Mouse (Mus musculus): ENCODE results near the gene Wdfy4.

Wdfy4 gene

GRCm38 (mm10) chr14:32964742-32965141 is 220.6 kb downstream of the Wdfy4 start:
- DNase-seq, result no peak

GRCm38 (mm10) chr14:32960481-32960880 is 224.8 kb downstream of the Wdfy4 start:
- peak; percentile 66 to 75 for DNase-seq

- no peak for DNase-seq
Measured at GRCm38 (mm10) chr14:32958671-32959070, 226.6 kb downstream of the Wdfy4 start.

- DNase-seq, result peak; percentile 12 to 42
Measured at GRCm38 (mm10) chr14:32956486-32956885, 228.8 kb downstream of the Wdfy4 start.

GRCm38 (mm10) chr14:32950312-32951301 is 234.7 kb downstream of the Wdfy4 start:
- DNase-seq, result no peak

GRCm38 (mm10) chr14:32947512-32947911 is 237.8 kb downstream of the Wdfy4 start:
- DNase-seq, result no peak

- no peak for DNase-seq
Measured at GRCm38 (mm10) chr14:32939217-32939616, 246.1 kb downstream of the Wdfy4 start.

GRCm38 (mm10) chr14:32934064-32934463 is 251.2 kb downstream of the Wdfy4 start:
- no peak for DNase-seq

- DNase-seq, result no peak
Measured at GRCm38 (mm10) chr14:32932220-32932619, 253.1 kb downstream of the Wdfy4 start.

- DNase-seq, result no peak
Measured at GRCm38 (mm10) chr14:32931709-32932108, 253.6 kb downstream of the Wdfy4 start.

- DNase-seq, result no peak
Measured at GRCm38 (mm10) chr14:32923871-32924270, 261.4 kb downstream of the Wdfy4 start.

- DNase-seq, result no peak
Measured at GRCm38 (mm10) chr14:32917919-32918318, 267.4 kb downstream of the Wdfy4 start.

- no peak for DNase-seq
Measured at GRCm38 (mm10) chr14:32915360-32915759, 269.9 kb downstream of the Wdfy4 start.

- no peak for DNase-seq
Measured at GRCm38 (mm10) chr14:32911187-32911586, 274.1 kb downstream of the Wdfy4 start.

Measured in cerebellum, postnatal 25 days (tissue).